ENCODE assay signal across 26 mouse cellular contexts in the genomic region with DNA sequence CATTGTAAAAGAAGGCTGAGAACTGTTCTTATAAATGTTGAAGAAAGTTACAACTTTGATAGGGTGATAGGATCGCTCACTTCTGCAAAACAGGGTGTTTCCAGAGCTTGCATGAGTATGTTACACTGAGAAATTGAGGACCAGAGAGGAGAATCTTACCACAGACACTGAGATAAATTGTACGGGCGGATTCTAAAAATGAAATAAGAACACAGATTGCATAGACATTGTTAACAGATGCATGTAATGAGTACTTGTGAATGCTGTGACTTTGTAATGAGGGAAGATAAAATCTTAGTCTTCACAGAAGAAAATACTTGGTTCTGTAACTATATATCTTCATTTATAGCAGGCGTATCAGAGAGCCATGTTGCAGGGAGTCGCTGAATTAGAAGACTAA.
"Had no signal": no experiment of that assay in that cellular context is flagged by ENCODE, and none has a peak within 500 bp of the region (broad histone marks: within the 10 kb centered on the region; RNA-seq: fewer than 3 reads in every experiment).

No protein-coding gene starts in this region.

- H3K4me1 ChIP-seq: intestine, embryonic 15.5 days; limb, embryonic 12.5 days; liver, embryonic 13.5 days; liver, embryonic 15.5 days had no signal

- H3K27ac ChIP-seq: gastrocnemius, adult 2 months; heart, embryonic 10.5 days; hindbrain, embryonic 10.5 days; hindbrain, embryonic 12.5 days; hindbrain, embryonic 14.5 days; intestine, embryonic 15.5 days; limb, embryonic 10.5 days; limb, embryonic 12.5 days; liver, embryonic 13.5 days; liver, embryonic 15.5 days had no signal

- H3K36me3 ChIP-seq: heart, embryonic 10.5 days; heart, embryonic 12.5 days; hindbrain, embryonic 10.5 days; hindbrain, embryonic 12.5 days; intestine, embryonic 15.5 days; limb, embryonic 10.5 days; limb, embryonic 12.5 days; liver, embryonic 13.5 days; liver, embryonic 15.5 days had no signal

- H3K27me3 ChIP-seq: heart, embryonic 12.5 days; hindbrain, embryonic 12.5 days; intestine, embryonic 15.5 days; limb, embryonic 12.5 days; liver, embryonic 13.5 days; liver, embryonic 15.5 days had no signal

- H3K9ac ChIP-seq: heart, embryonic 12.5 days; hindbrain, embryonic 12.5 days; hindbrain, embryonic 14.5 days; intestine, embryonic 15.5 days; limb, embryonic 12.5 days; liver, embryonic 13.5 days; liver, embryonic 15.5 days had no signal

- ATAC-seq: hindbrain, embryonic 16.5 days; inflammation-experienced regulatory T-cells, adult 6 months; intestine, embryonic 15.5 days; intestine, postnatal 0 days had no signal

- H3K4me2 ChIP-seq: heart, embryonic 12.5 days; hindbrain, embryonic 12.5 days; hindbrain, embryonic 14.5 days; intestine, embryonic 15.5 days; limb, embryonic 12.5 days; liver, embryonic 11.5 days; liver, embryonic 13.5 days; liver, embryonic 15.5 days had no signal

- DNase-seq: gastrocnemius, adult 2 months; gastrocnemius, postnatal 10 days; gastrocnemius, postnatal 25 days; heart, adult 18-20 months; heart, postnatal 10 days; heart, postnatal 4 days; kidney, adult 18-20 months; kidney, adult 8-10 months; kidney, postnatal 10 days; kidney, postnatal 25 days; kidney, postnatal 4 days; liver; liver, embryonic 13.5 days had no signal

- H3K9me3 ChIP-seq: heart, embryonic 10.5 days; heart, embryonic 12.5 days; hindbrain, embryonic 10.5 days; hindbrain, embryonic 12.5 days; intestine, embryonic 15.5 days; limb, embryonic 10.5 days; limb, embryonic 12.5 days; liver, embryonic 13.5 days; liver, embryonic 15.5 days had no signal

- H3K4me3 ChIP-seq: gastrocnemius, adult 2 months; heart, embryonic 10.5 days; heart, embryonic 12.5 days; hindbrain, embryonic 10.5 days; hindbrain, embryonic 12.5 days; intestine, embryonic 15.5 days; limb, embryonic 10.5 days; limb, embryonic 12.5 days; liver, embryonic 13.5 days; liver, embryonic 15.5 days had no signal
